Mouse (Mus musculus): ENCODE results near the gene Gm45015.
A peak's percentile ranks its signal among the peaks of the same experiment; 100 is the strongest.
"Not testable (repeated sequence)": the region's sequence is repeated elsewhere in the genome, so short reads cannot be mapped to it uniquely, and the experiment has no call there.

Gm45015 gene

DNA sequence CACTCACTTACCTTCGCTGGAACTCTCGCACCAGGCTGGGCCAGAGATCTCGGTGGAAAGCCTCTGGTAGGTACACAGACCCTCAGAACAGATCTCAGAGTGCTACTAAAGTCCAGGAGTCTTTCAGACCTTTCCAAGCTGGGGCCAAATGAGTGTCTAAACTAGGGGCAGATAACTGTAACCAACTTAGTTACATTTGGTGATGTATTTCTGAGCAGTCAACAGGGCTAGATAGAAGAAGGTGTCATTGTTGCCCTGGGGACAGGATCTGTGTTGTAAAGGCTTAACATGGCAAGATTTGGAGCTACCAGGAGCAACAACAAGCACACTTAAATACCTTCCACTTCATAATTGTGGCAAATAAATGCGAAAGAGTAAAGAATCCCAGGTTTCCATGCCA lies at the start of gene Gm45015:
Gm45015 (minus strand) TSS at position 101 of the 400 bp plus-strand sequence.
- DNase-seq (ENCODE audit: low read depth): no peak

DNA sequence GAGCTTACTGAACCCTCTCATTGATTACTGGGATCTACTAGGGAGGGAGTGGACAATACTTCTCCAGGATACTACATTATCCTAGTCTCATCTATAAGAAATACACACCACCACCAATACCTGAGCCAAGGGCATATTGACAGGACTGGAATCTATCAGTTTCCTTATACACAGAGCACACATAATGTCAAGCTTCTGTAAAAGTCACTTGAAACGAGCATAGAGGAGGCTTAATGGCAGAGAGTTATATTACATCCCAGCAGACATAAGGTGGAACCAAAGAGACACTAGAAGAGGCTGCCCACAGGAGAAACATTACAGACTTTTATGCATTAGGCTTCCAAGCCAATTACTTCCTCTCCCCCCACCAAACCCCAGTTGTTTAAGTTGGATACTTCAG lies 48.3 kb upstream of the Gm45015 start:
- no peak for DNase-seq (ENCODE audit: low read depth)

DNA sequence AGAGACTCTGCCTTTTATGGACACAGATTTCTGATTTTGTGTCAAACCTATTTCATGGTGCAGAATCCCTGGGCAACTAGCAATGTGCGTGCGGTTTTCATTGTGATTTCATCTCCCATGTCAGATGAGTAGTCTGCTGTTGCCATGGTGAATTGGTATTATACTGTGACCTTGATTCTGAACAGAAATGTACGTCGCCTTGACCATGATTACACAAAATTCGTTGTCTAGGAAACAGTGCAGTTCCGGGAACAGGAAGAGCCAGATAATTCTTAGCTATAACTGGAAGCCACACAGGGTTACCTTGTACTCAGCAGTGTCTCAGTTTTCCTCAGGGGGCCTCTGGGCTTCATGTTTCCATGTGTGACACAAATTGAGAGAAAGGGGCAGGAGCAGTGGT lies 47.8 kb upstream of the Gm45015 start:
- DNase-seq (ENCODE audit: low read depth): no peak

DNA sequence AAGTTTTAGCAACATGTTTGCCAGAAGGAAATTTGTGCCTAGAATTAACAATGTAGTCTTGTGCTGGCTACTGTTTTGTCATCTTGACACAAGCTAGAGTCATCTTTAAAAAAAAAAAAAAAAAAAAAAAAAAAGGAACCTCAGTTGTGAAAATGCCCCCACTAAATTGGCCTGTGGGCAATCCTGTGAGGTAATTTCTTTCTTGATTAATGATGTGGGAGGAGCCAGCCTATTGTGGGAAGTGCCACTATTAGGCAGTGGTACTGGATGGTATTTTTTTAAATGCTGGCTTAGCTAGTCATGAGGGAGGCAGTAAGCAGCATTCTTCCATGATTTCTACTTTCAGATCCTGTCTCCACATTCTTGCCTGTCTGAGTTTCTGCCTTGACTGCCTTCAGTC lies 26.7 kb upstream of the Gm45015 start:
- no peak for DNase-seq (ENCODE audit: low read depth)

DNA sequence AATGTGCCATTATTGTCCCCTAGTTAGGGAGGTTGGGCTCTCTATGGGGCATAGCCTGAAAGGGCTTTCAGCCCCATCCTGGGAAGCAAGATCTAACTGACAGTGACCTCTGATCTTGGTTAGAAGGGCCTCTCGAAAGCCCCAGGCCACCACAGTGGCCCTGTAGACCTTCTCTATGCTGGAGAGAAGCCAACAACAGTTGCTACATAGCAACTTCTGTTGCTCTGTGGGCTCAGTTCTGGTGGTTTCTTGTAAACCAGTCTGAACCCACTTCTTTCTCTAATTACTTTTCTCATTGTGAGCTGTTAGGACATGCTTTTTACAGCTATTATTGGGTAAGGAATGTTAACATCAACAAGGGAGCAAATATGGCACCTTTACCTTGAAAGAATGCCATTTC lies 20.1 kb upstream of the Gm45015 start:
- DNase-seq (ENCODE audit: low read depth): no peak

DNA sequence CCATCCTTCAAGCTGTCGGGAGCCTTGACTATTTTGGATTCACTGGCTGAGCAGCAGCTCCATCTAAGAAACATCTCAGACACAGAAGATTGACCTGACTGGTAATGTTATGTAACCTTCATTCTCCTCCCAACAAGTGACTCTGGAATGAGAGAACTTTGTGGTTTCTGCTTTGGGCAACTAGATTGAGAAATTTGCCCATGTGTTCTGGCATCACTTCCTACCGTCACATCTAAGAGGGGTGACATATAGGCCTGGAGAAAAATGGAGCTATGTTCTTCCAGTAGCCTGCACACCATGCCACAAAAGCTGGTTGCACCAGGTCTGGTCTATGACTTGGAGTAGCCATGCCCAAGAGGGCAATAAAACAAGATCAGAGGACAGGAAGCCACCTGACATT lies 19.5 kb upstream of the Gm45015 start:
- no peak for DNase-seq (ENCODE audit: low read depth)

DNA sequence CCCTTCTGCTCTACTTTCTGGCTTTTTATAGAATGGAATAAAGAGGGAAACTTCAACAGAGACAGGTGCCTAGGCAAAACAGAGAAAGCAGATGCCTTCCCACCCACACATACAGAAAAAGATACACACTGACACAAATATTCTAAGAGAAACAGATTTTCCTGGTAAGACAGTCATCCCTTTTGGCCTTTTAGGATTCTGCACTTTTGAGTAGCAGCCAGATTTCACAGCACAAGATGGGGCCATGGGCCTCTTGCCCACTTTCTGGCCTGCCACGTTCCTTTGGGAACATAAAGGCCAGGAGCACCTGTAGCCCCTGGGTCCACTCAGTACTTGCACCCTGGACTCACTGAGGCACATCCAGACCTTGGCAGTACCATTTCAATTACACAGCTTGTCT lies 7.7 kb upstream of the Gm45015 start:
- no peak for DNase-seq (ENCODE audit: low read depth)

DNA sequence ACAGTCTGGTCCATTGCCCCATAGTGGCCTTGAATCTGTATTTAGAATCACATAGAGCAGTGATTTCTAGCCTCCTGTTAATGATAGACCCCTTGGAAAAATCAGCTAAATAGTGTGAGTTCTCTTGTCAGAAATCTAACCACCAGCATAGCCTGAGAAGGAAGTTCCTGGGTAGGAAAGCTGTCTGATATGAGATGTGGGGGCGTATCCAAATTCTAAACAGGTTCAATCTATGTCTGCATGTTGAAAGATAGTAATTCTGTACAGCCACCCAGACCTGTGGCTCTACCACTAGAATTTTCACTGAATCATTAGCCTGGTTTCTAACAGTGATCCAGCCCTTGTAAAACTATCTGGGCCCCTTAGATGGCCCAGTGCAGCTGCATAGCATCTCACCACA lies 7.2 kb upstream of the Gm45015 start:
- DNase-seq (ENCODE audit: low read depth): no peak

DNA sequence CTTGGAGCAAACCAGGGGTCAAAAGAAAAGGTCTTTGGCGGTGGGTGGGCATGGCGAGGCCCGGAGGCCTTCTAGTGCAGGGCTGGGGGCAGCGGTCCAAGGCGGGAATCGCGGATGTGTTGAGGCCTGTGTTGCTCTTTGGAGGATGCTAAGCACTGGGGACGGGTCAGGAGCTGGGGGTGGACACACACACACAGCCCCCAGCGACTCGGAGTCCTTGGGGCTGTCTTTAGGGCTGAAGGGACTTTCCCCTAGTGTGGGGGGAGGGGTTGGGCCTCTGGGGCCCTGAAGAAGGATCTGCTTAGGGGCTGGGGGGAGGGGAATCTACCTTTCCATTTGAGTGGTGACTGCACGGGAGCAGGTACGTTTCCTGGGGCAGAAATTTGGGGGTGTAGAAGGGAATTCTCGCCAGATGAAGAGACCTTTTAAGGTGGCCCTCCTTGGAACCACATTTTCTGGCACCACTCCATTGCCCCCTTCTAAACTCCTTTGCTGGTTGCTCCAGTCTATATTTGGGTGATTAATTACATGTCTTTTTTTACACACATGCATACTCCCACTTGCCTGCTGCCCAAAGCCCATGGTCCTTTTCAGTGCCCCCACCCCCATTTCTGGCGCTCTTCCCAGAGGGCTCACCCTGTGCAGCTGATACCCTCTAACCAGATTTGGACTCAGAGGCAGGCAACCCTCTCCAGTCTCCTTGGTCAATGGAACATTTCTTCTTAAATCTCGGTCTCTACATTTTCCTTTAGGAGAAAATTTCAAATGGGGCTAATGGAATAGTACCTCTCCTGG lies 6.5 kb upstream of the Gm45015 start:
- DNase-seq (ENCODE audit: low read depth): no peak

DNA sequence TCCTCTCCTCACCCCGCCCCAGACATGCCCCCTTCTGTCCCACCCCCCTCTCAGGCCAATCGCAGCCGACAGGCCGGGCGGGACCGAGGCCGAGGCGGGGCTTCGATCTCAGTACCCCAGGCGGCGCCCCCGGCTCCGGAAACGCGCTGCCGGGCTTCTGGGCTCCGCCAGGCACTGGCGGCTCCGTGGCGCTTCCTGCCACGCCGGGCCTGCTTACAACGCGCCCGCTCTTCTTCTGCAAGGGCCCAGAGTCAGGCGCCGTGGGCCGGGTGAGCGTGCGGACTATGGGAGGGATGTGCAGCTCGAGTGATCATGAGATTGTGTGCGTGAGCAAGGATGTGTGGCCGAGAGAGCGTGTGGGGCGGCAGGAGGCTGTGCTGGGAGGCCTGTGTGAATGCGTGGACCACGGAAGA lies 5.8 kb upstream of the Gm45015 start, which contains the start of gene Zfp275:
Zfp275 (plus strand) TSS at position 139 of the 413 bp plus-strand sequence.
- DNase-seq (ENCODE audit: low read depth): peak; percentile 28

DNA sequence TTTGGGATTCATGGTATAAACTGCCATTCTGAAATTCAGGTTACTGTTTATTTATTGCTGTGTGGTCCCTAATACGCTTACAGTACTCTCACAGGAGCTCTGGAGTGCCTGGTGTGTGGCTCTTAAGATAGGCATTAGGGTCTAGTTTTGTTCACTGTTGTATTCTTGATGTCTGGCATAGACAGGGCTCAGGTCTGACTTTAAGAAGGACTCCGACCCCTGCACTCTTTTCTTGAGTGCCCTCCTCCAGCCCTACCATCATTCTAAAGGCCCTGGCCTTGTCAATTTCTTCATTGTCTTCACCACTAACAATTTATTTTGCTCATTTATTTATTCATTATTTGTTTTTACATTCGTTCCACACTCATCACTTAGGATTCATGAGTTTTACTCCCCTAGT lies 5.4 kb upstream of the Gm45015 start:
- DNase-seq (ENCODE audit: low read depth): no peak

DNA sequence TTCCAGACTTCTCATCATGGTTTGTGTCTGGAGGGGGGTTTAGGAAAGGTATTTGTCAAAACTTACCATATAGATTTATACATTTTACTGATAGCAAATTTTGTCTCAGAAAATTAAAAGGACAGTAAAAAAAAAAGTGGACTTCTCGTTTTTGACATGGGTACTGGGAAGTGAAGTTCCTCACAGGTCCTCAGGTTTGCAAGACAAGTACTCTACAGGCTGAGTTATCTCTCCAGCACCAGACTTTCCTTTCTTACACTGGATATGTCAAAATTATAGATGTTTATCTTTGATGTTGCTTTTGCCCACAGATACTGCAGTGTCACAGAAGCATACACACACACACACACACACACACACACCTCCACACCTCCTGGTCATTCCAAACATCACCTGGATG lies 4.8 kb upstream of the Gm45015 start:
- DNase-seq (ENCODE audit: low read depth): no peak

DNA sequence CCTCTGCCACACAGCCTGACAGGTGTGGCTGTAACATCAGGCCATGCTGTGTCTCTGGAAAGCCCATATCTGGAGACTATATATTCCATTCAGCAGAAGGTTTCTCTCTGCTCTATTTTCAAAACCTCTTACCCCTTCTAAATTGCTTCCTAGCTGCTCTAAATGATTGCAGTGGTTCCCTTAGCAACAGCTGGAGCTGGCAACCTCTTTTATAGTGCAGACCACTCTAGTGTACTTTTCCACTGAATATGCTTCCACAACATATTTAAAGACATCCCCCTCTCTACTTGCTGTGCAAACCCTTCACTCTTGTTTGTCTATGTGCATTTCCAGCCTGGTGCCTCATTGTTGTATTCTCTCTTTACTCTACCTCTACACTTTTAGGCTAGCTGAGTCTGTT lies 3.1 kb downstream of the Gm45015 start:
- no peak for DNase-seq (ENCODE audit: low read depth)

DNA sequence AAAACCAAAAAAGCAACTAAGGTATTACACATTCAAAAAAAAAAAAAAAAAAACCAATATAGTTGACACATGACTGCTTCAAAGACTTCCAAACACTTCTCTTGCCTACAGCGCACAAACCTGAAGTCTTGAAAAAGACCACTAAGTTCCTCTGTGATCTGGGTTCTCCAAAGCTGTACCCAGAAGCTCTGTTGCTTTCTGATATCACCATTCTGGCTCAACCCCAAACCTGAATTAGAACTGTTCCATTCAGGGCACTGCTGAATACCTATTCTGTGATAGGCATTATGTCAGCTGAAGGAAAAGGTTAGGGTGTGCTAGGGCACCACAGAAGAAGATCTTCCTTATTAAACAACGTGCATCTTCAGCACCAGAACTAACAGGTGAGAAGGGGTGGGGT lies 9.4 kb downstream of the Gm45015 start:
- DNase-seq (ENCODE audit: low read depth): no peak

DNA sequence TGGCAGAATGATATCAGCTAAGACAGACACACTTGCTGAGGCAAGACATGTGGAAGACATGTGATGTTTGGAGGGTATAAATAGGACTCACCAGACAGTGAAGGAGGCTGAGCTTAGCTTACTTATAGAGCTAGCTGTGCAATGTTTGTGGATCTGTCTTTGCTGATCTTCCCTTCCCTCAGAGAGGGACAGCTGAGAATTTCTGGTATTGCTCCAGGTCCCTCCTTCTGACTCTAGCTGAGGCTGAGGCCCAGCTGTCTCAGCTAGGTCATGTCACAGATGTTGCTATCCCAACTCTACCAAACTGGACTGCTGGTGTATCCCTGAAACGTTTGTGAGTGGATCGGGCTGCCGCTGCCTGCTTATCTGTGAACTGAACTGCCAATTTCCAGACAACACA lies 15.6 kb downstream of the Gm45015 start:
- DNase-seq (ENCODE audit: low read depth): no peak

DNA sequence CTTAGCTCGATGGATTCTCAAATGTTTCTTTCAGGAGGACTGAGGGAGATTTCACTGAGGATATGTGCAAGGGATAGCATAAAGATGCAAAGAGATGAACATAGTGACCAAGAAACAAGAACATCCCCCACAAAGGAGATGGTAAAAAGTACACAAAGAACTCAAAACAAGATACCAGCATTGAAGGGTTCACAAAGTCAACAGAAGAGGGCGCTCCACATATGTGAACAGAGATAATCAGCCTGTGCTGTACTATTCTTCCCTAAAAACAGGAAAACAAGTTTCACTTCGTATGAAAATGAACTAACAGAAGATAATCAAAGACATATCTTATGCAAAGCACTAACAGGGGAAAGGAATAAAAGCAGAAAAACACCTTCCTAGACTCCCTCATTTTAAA lies 24.1 kb downstream of the Gm45015 start:
- DNase-seq (ENCODE audit: low read depth): peak; percentile 9

DNA sequence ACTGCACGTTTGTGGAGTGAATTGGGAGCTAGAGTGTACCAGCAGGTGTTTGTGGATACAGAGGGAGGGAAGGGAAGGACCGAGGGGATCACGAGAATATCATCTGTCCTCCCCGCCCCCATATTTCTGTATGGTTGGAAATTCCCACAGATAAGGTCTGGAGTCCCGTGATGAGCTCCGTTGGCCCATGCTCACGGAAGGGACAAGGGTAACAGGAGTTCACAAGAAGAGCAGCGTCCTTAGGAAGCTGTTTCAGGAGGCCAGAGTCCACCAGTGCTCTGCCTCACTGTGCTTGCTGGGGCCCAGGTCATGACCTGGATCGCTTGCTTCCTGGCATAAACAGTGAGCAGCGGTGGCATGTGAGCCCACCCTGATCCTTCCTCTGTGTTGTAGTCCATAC lies 40.9 kb downstream of the Gm45015 start:
- DNase-seq (ENCODE audit: low read depth): not testable (repeated sequence)

DNA sequence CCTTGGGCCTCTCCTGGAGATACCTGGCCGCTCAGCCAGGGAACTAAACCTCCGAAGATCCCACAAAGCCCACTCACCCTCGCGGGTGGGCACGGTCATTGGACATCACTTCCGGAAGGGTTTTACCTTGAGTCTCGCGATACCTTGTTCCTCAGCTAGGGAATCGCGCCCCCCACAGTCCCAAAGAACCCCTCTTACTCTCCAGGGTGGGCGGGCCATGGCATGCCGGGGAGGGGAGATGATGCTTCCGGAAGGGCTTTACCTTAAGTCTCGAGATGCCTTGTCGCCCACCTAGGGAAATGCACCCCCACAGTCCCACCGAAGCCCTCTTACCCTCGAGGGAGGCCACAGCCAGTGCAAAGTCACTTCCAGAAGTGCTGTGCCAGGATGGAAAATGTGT lies 43.8 kb downstream of the Gm45015 start, which contains the start of the genes Xlr5a and Xlr5c:
Xlr5a (minus strand) TSS at position 101 of the 400 bp plus-strand sequence.
Xlr5c (minus strand) TSS at position 101 of the 400 bp plus-strand sequence.
- DNase-seq (ENCODE audit: low read depth): not testable (repeated sequence)
